Mouse (Mus musculus) forebrain, embryonic 14.5 days (tissue): Measurements from ENCODE around the gene Pgm1. TPM values are rescaled to one million over a fixed set of nuclear protein-coding genes. Genes with fewer than 3 reads are reported as not detected.

ENCODE experiments used
- polyA plus RNA-seq: library from polyadenylated mRNA; unstranded; fragments of >200 nt; fragmentation: Nextera tagmentation; extraction: Ambion mirVana; gene quantifications from 2 replicates; pipeline ENCODE4 v1.2.1, GENCODE M21; 2014

The Pgm1 gene
- polyA plus RNA-seq, 1 experiment from 2014 or later = 46.2 TPM

Other genes starting within 250 kb of the Pgm1 start
- gene Alg6, start 213.8 kb upstream of the Pgm1 start, polyA plus RNA-seq = 7.4 and 8.6 TPM in 2 replicates
- 24.7 and 25.1 TPM in 2 replicates for gene Efcab7, start 100.2 kb upstream of the Pgm1 start, polyA plus RNA-seq
- 24.3 and 27.2 TPM in 2 replicates for gene Itgb3bp, start 399 bp downstream of the Pgm1 start, polyA plus RNA-seq
- gene Ror1, start 166.4 kb downstream of the Pgm1 start, polyA plus RNA-seq = 0.84 and 1.1 TPM in 2 replicates